Mouse (Mus musculus): ENCODE data around the gene Cyp24a1. TPM values are rescaled to one million over a fixed set of nuclear protein-coding genes. Genes with fewer than 3 reads are reported as not detected.
A peak's percentile ranks its signal among the peaks of the same experiment; 100 is the strongest.

Gene Cyp24a1
- polyA plus RNA-seq, 1 experiment from 2014 or later: 0.05 TPM

- no peak for ATAC-seq (ENCODE audit: low read depth)
- Histone ChIP-seq H3K9ac (replicated peaks; ENCODE audit: low read depth, low read length) (no peak overlapping the region), H3K9me3 (ENCODE audit: control insufficient read depth, low read length) (no peaks in the 10 kb centered on the region), H3K27ac (ENCODE audit: low read depth, low read length) (no peak overlapping the region), H3K4me2 (ENCODE audit: low read depth, low read length) (no peak overlapping the region), H3K4me3 (ENCODE audit: low read depth, low read length) (no peak overlapping the region), H3K36me3 (ENCODE audit: control insufficient read depth, insufficient read depth, low read length) (no peaks in the 10 kb centered on the region), H3K27me3 (ENCODE audit: control insufficient read depth, insufficient read depth, low read length) (peaks cover under 1% of the 10 kb centered on the region), H3K4me1 (ENCODE audit: control insufficient read depth, insufficient read depth, low read length) (peaks cover 6% of the 10 kb centered on the region; the same call in 1 of the 2 replicates)
- 47% methylated on average over 4 of the region's 4 CpGs for WGBS
Measured at GRCm38 (mm10) chr2:170503983-170504382, 7.0 kb upstream of the Cyp24a1 start.

GRCm38 (mm10) chr2:170503343-170503742 is 6.4 kb upstream of the Cyp24a1 start:
- no peak for ATAC-seq (ENCODE audit: low read depth)
- WGBS: 71% methylated on average over 8 of the region's 8 CpGs
- no peak overlapping the region for H3K4me3 ChIP-seq (ENCODE audit: low read depth, low read length)
- H3K36me3 ChIP-seq (ENCODE audit: control insufficient read depth, insufficient read depth, low read length): no peaks in the 10 kb centered on the region
- no peaks in the 10 kb centered on the region for H3K9me3 ChIP-seq (ENCODE audit: control insufficient read depth, low read length)
- no peak overlapping the region for H3K4me2 ChIP-seq (ENCODE audit: low read depth, low read length)
- H3K4me1 ChIP-seq (ENCODE audit: control insufficient read depth, insufficient read depth, low read length): peaks cover 3% of the 10 kb centered on the region; the same call in 1 of the 2 replicates
- no peak overlapping the region for H3K9ac ChIP-seq (replicated peaks; ENCODE audit: low read depth, low read length)
- H3K27ac ChIP-seq (ENCODE audit: low read depth, low read length): no peak overlapping the region
- H3K27me3 ChIP-seq (ENCODE audit: control insufficient read depth, insufficient read depth, low read length): peaks cover 6% of the 10 kb centered on the region

- Histone ChIP-seq H3K27ac (ENCODE audit: low read depth, low read length) (no peak overlapping the region), H3K4me2 (ENCODE audit: low read depth, low read length) (no peak overlapping the region), H3K27me3 (ENCODE audit: control insufficient read depth, insufficient read depth, low read length) (peaks cover 27% of the 10 kb centered on the region), H3K4me1 (ENCODE audit: control insufficient read depth, insufficient read depth, low read length) (peaks cover 8% of the 10 kb centered on the region; the same call in 1 of the 2 replicates), H3K9me3 (ENCODE audit: control insufficient read depth, low read length) (no peaks in the 10 kb centered on the region), H3K36me3 (ENCODE audit: control insufficient read depth, insufficient read depth, low read length) (no peaks in the 10 kb centered on the region), H3K4me3 (ENCODE audit: low read depth, low read length) (no peak overlapping the region), H3K9ac (replicated peaks; ENCODE audit: low read depth, low read length) (no peak overlapping the region)
- ATAC-seq (ENCODE audit: low read depth): no peak
- WGBS: 22% methylated on average over 8 of the region's 8 CpGs
Measured at GRCm38 (mm10) chr2:170498011-170498410, 1.1 kb upstream of the Cyp24a1 start.

GRCm38 (mm10) chr2:170496154-170496930 is 603 bp downstream of the Cyp24a1 start, which contains the start of gene Pfdn4:
Pfdn4 (plus strand) TSS chr2:170496428.
- under 1% methylated on average over 46 of the region's 46 CpGs for WGBS
- Histone ChIP-seq H3K4me3 (ENCODE audit: low read depth, low read length) (peak within 1 kb of the TSS; percentile 10; the same call in 1 of the 2 replicates), H3K9ac (replicated peaks; ENCODE audit: low read depth, low read length) (no peak within 1 kb of the TSS), H3K4me1 (ENCODE audit: control insufficient read depth, insufficient read depth, low read length) (peaks cover 8% of the 10 kb centered on the region; the same call in 1 of the 2 replicates), H3K9me3 (ENCODE audit: control insufficient read depth, low read length) (no peaks in the 10 kb centered on the region), H3K4me2 (ENCODE audit: low read depth, low read length) (peak within 1 kb of the TSS; percentile 38), H3K27ac (ENCODE audit: low read depth, low read length) (no peak within 1 kb of the TSS), H3K27me3 (ENCODE audit: control insufficient read depth, insufficient read depth, low read length) (peaks cover 30% of the 10 kb centered on the region), H3K36me3 (ENCODE audit: control insufficient read depth, insufficient read depth, low read length) (no peaks in the 10 kb centered on the region)
- ATAC-seq (ENCODE audit: low read depth): no peak

- H3K4me3 ChIP-seq (ENCODE audit: low read depth, low read length): no peak overlapping the region
- H3K4me2 ChIP-seq (ENCODE audit: low read depth, low read length): no peak overlapping the region
- no peak overlapping the region for H3K9ac ChIP-seq (replicated peaks; ENCODE audit: low read depth, low read length)
- H3K27me3 ChIP-seq (ENCODE audit: control insufficient read depth, insufficient read depth, low read length): peaks cover 30% of the 10 kb centered on the region
- no peak for ATAC-seq (ENCODE audit: low read depth)
- H3K9me3 ChIP-seq (ENCODE audit: control insufficient read depth, low read length): no peaks in the 10 kb centered on the region
- 4% methylated on average over 31 of the region's 31 CpGs for WGBS
- no peak overlapping the region for H3K27ac ChIP-seq (ENCODE audit: low read depth, low read length)
- H3K4me1 ChIP-seq (ENCODE audit: control insufficient read depth, insufficient read depth, low read length): peaks cover 8% of the 10 kb centered on the region; the same call in 1 of the 2 replicates
- H3K36me3 ChIP-seq (ENCODE audit: control insufficient read depth, insufficient read depth, low read length): no peaks in the 10 kb centered on the region
Measured at GRCm38 (mm10) chr2:170494784-170495710, 1.9 kb downstream of the Cyp24a1 start.

- Histone ChIP-seq H3K27me3 (ENCODE audit: control insufficient read depth, insufficient read depth, low read length) (peaks cover 5% of the 10 kb centered on the region), H3K4me2 (ENCODE audit: low read depth, low read length) (no peak overlapping the region), H3K4me3 (ENCODE audit: low read depth, low read length) (no peak overlapping the region), H3K27ac (ENCODE audit: low read depth, low read length) (no peak overlapping the region), H3K4me1 (ENCODE audit: control insufficient read depth, insufficient read depth, low read length) (no peaks in the 10 kb centered on the region), H3K9me3 (ENCODE audit: control insufficient read depth, low read length) (no peaks in the 10 kb centered on the region), H3K9ac (replicated peaks; ENCODE audit: low read depth, low read length) (no peak overlapping the region), H3K36me3 (ENCODE audit: control insufficient read depth, insufficient read depth, low read length) (no peaks in the 10 kb centered on the region)
- WGBS: 50% methylated on average over 26 of the region's 26 CpGs
- ATAC-seq (ENCODE audit: low read depth): no peak
Measured at GRCm38 (mm10) chr2:170487890-170488502, 8.9 kb downstream of the Cyp24a1 start.

GRCm38 (mm10) chr2:170487202-170487601 is 9.7 kb downstream of the Cyp24a1 start:
- H3K4me1 ChIP-seq (ENCODE audit: control insufficient read depth, insufficient read depth, low read length): no peaks in the 10 kb centered on the region
- ATAC-seq (ENCODE audit: low read depth): no peak
- H3K27ac ChIP-seq (ENCODE audit: low read depth, low read length): no peak overlapping the region
- no peak overlapping the region for H3K9ac ChIP-seq (replicated peaks; ENCODE audit: low read depth, low read length)
- no peaks in the 10 kb centered on the region for H3K36me3 ChIP-seq (ENCODE audit: control insufficient read depth, insufficient read depth, low read length)
- H3K9me3 ChIP-seq (ENCODE audit: control insufficient read depth, low read length): no peaks in the 10 kb centered on the region
- no peak overlapping the region for H3K4me3 ChIP-seq (ENCODE audit: low read depth, low read length)
- H3K4me2 ChIP-seq (ENCODE audit: low read depth, low read length): no peak overlapping the region
- 0 out of 2 replicates have a peak, but pooled peaks cover 2% of the 10 kb centered on the region for H3K27me3 ChIP-seq (ENCODE audit: control insufficient read depth, insufficient read depth, low read length)
- WGBS: 76% methylated on average over 7 of the region's 7 CpGs

GRCm38 (mm10) chr2:170483914-170484313 is 13.0 kb downstream of the Cyp24a1 start:
- Histone ChIP-seq H3K36me3 (ENCODE audit: control insufficient read depth, insufficient read depth, low read length) (no peaks in the 10 kb centered on the region), H3K4me3 (ENCODE audit: low read depth, low read length) (no peak overlapping the region), H3K4me2 (ENCODE audit: low read depth, low read length) (no peak overlapping the region), H3K9ac (replicated peaks; ENCODE audit: low read depth, low read length) (no peak overlapping the region), H3K27me3 (ENCODE audit: control insufficient read depth, insufficient read depth, low read length) (no peaks in the 10 kb centered on the region), H3K27ac (ENCODE audit: low read depth, low read length) (no peak overlapping the region), H3K4me1 (ENCODE audit: control insufficient read depth, insufficient read depth, low read length) (no peaks in the 10 kb centered on the region), H3K9me3 (ENCODE audit: control insufficient read depth, low read length) (no peaks in the 10 kb centered on the region)
- 74% methylated on average over 11 of the region's 11 CpGs for WGBS
- no peak for ATAC-seq (ENCODE audit: low read depth)
